Mouse (Mus musculus) liver, adult 2 months (tissue): ENCODE results near the gene Abhd15. TPM values are rescaled to one million over a fixed set of nuclear protein-coding genes. Genes with fewer than 3 reads are reported as not detected.

Source experiments
- DNase-seq: peaks from one replicate; pipeline ENCODE4 v3.0.0-alpha.2; 2011; ENCODE audit warnings: low read depth, low spot score; ENCODE audit errors: extremely low read depth
- H3K27ac ChIP-seq: fragments of 200-500 bp; replicated peaks from 2 replicates; pipeline ENCODE4 v1.5.1; 2012; ENCODE audit warnings: low read depth, mild to moderate bottlenecking, control low read depth, inconsistent platforms, low read length; ENCODE audit not compliant: insufficient read depth
- H3K27me3 ChIP-seq: fragments of 200-500 bp; 2 replicates; pipeline ENCODE4 v1.6.1; 2012; ENCODE audit warnings: mild to moderate bottlenecking, moderate library complexity, low read length, inconsistent platforms; ENCODE audit not compliant: control insufficient read depth, insufficient read depth
- H3K36me3 ChIP-seq: fragments of 200-500 bp; 2 replicates; pipeline ENCODE4 v1.6.1; 2012; ENCODE audit warnings: low read length, inconsistent platforms; ENCODE audit not compliant: control insufficient read depth, insufficient read depth
- H3K4me1 ChIP-seq: fragments of 200-500 bp; 2 replicates; pipeline ENCODE4 v1.6.1; 2011; ENCODE audit warnings: low read length; ENCODE audit not compliant: control insufficient read depth, insufficient read depth
- H3K4me3 ChIP-seq: fragments of 200-500 bp; 2 replicates; pipeline ENCODE4 v1.5.1; 2011; ENCODE audit warnings: low read depth, mild to moderate bottlenecking, control low read depth, low read length, moderate library complexity; ENCODE audit not compliant: insufficient read depth
- H3K79me2 ChIP-seq: fragments of 200-500 bp; 2 replicates; pipeline ENCODE4 v1.6.1; 2012; ENCODE audit warnings: inconsistent platforms, mild to moderate bottlenecking, low read length, moderate library complexity; ENCODE audit not compliant: control insufficient read depth, insufficient read depth
- H3K9ac ChIP-seq: fragments of 200-500 bp; 2 replicates; pipeline ENCODE4 v1.6.1; 2012; ENCODE audit warnings: low read depth, mild to moderate bottlenecking, control low read depth, inconsistent platforms, low read length
- CTCF ChIP-seq: fragments of 200-500 bp; IDR thresholded peaks from 2 replicates; pipeline ENCODE4 v1.5.1; 2011; ENCODE audit warnings: low read depth, low read length, control low read depth
- POLR2A ChIP-seq: fragments of 200-500 bp; IDR thresholded peaks from 2 replicates; pipeline ENCODE4 v1.6.1; 2011; ENCODE audit warnings: low read length, control low read depth; ENCODE audit not compliant: insufficient read depth; ENCODE audit errors: extremely low read depth
- WGBS: fragments of 180-500 bp; shearing (Covaris S2); methylation state at CpG from one replicate; pipeline ENCODE4 v1.1.7; 2018; 5-methylcytosine and 5-hydroxymethylcytosine counted together
- polyA plus RNA-seq: library from polyadenylated mRNA; depleted of rRNA; stranded (reverse); fragments of >200 nt; gene quantifications from 2 replicates; pipeline ENCODE4 v1.2.3, GENCODE M21; 2012; rRNA removed
- total RNA-seq: library from RNA; depleted of rRNA; stranded (reverse); fragments of >200 nt; gene quantifications from 2 replicates; pipeline ENCODE4 v1.2.3, GENCODE M21; 2014; rRNA removed

Abhd15 gene
- total and polyA plus RNA-seq, 2 experiments = 32.7 to 43.0 TPM

GRCm38 (mm10) chr11:77529644-77530043, 14.7 kb downstream of the Abhd15 start:
- Histone ChIP-seq H3K27ac (no peak overlapping the region), H3K9ac (no peak overlapping the region), H3K36me3 (peaks cover 2% of the 10 kb centered on the region), H3K79me2 (no peaks in the 10 kb centered on the region), H3K27me3 (no peaks in the 10 kb centered on the region), H3K4me1 (no peaks in the 10 kb centered on the region), H3K4me3 (no peak overlapping the region)
- WGBS = 55% methylated on average over 3 of the region's 3 CpGs
- DNase-seq = peak; percentile 50
- no peak for TF ChIP-seq POLR2A
- TF ChIP-seq CTCF = no peak

- no peak overlapping the region for H3K9ac ChIP-seq
- H3K27ac ChIP-seq = no peak overlapping the region
- H3K79me2 ChIP-seq = no peaks in the 10 kb centered on the region
- no peak for DNase-seq
- H3K4me3 ChIP-seq = no peak overlapping the region
- 94% methylated on average over 2 of the region's 2 CpGs for WGBS
- no peaks in the 10 kb centered on the region for H3K4me1 ChIP-seq
- no peak for TF ChIP-seq CTCF
- no peak for TF ChIP-seq POLR2A
- H3K36me3 ChIP-seq = peaks cover 7% of the 10 kb centered on the region
- H3K27me3 ChIP-seq = no peaks in the 10 kb centered on the region
Measured at GRCm38 (mm10) chr11:77530862-77531261, 15.9 kb downstream of the Abhd15 start.

- no peak for DNase-seq
- 69% methylated on average over 4 of the region's 4 CpGs for WGBS
Measured at GRCm38 (mm10) chr11:77532202-77532846, 17.4 kb downstream of the Abhd15 start.

GRCm38 (mm10) chr11:77545261-77545660, 30.3 kb downstream of the Abhd15 start:
- DNase-seq = peak; percentile 78
- no peak overlapping the region for H3K27ac ChIP-seq
- H3K36me3 ChIP-seq = peaks cover 60% of the 10 kb centered on the region
- H3K9ac ChIP-seq = no peak overlapping the region
- no peak overlapping the region for H3K4me3 ChIP-seq
- no peaks in the 10 kb centered on the region for H3K79me2 ChIP-seq
- no peaks in the 10 kb centered on the region for H3K4me1 ChIP-seq
- TF ChIP-seq POLR2A (no peak), CTCF (no peak)
- H3K27me3 ChIP-seq = no peaks in the 10 kb centered on the region
- 56% methylated on average over 7 of the region's 7 CpGs for WGBS

More at GRCm38 (mm10) chr11:77532202-77532846, 17.4 kb downstream of the Abhd15 start:
- no peak for TF ChIP-seq CTCF
- no peak for TF ChIP-seq POLR2A
- Histone ChIP-seq H3K27me3 (no peaks in the 10 kb centered on the region), H3K36me3 (peaks cover 14% of the 10 kb centered on the region), H3K27ac (no peak overlapping the region), H3K79me2 (no peaks in the 10 kb centered on the region), H3K4me1 (no peaks in the 10 kb centered on the region), H3K4me3 (no peak overlapping the region), H3K9ac (no peak overlapping the region)

GRCm38 (mm10) chr11:77585201-77585600, 70.3 kb downstream of the Abhd15 start:
- 96% methylated on average over 3 of the region's 3 CpGs for WGBS
- Histone ChIP-seq H3K79me2 (no peaks in the 10 kb centered on the region; the same call in 1 of the 2 replicates), H3K9ac (no peak overlapping the region), H3K27ac (no peak overlapping the region), H3K36me3 (peaks cover 33% of the 10 kb centered on the region), H3K4me3 (no peak overlapping the region), H3K27me3 (no peaks in the 10 kb centered on the region), H3K4me1 (peaks cover 1% of the 10 kb centered on the region; the same call in 1 of the 2 replicates)
- no peak for TF ChIP-seq CTCF
- TF ChIP-seq POLR2A = no peak
- DNase-seq = no peak

Other genes with a start within 250 kb of the Abhd15 start
- gene Coro6, start 52.7 kb upstream of the Abhd15 start, total RNA-seq = 0.07 and 0.09 TPM in 2 replicates
- gene Coro6, start 52.7 kb upstream of the Abhd15 start, polyA plus RNA-seq = 0.16 and 0.19 TPM in 2 replicates
- 0.37 and 0.67 TPM in 2 replicates for gene Ankrd13b, start 25.4 kb upstream of the Abhd15 start, total RNA-seq
- 4.8 and 8.0 TPM in 2 replicates for gene Ankrd13b, start 25.4 kb upstream of the Abhd15 start, polyA plus RNA-seq
- 2.8 and 4.4 TPM in 2 replicates for gene Git1, start 21.6 kb upstream of the Abhd15 start, total RNA-seq
- gene Git1, start 21.6 kb upstream of the Abhd15 start, polyA plus RNA-seq = 8.9 and 11.2 TPM in 2 replicates
- 1.5 and 1.6 TPM in 2 replicates for gene Trp53i13, start 859 bp downstream of the Abhd15 start, total RNA-seq
- 5.8 and 6.2 TPM in 2 replicates for gene Trp53i13, start 859 bp downstream of the Abhd15 start, polyA plus RNA-seq
- not detected in 2 replicates for gene Gm10392, start 4.1 kb downstream of the Abhd15 start, total RNA-seq
- gene Gm10392, start 4.1 kb downstream of the Abhd15 start, polyA plus RNA-seq = not detected in 2 replicates
- gene Taok1, start 92.7 kb downstream of the Abhd15 start, total RNA-seq = 23.0 and 24.6 TPM in 2 replicates
- gene Taok1, start 92.7 kb downstream of the Abhd15 start, polyA plus RNA-seq = 2.5 and 2.6 TPM in 2 replicates
- gene Nufip2, start 171.0 kb downstream of the Abhd15 start, total RNA-seq = 21.7 and 25.0 TPM in 2 replicates
- 5.4 and 8.3 TPM in 2 replicates for gene Nufip2, start 171.0 kb downstream of the Abhd15 start, polyA plus RNA-seq
- not detected in 2 replicates for gene Cryba1, start 210.2 kb downstream of the Abhd15 start, total RNA-seq
- not detected in 2 replicates for gene Cryba1, start 210.2 kb downstream of the Abhd15 start, polyA plus RNA-seq
- gene Myo18a, start 248.1 kb downstream of the Abhd15 start, total RNA-seq = 28.6 and 33.7 TPM in 2 replicates
- gene Myo18a, start 248.1 kb downstream of the Abhd15 start, polyA plus RNA-seq = 33.8 and 42.0 TPM in 2 replicates